Mouse (Mus musculus) MEL (cell line): ENCODE results near the gene Racgap1. TPM values are rescaled to one million over a fixed set of nuclear protein-coding genes. Genes with fewer than 3 reads are reported as not detected.

Source experiments
- DNase-seq: peaks from one replicate; pipeline ENCODE4 v3.0.0; 2011; ENCODE audit warnings: low read depth, low spot score
- H3K27ac ChIP-seq: 2 replicates; pipeline ENCODE4 v1.5.1; 2012; ENCODE audit warnings: low read depth, mild to moderate bottlenecking, control low read depth, low read length, moderate library complexity; ENCODE audit not compliant: control insufficient read depth
- H3K27me3 ChIP-seq, 2 experiments: fragments of 150-350 bp in 1 of 2; sonication (generic) in 1 of 2; 2 replicates each; pipeline ENCODE4 v1.6.1; 2012; ENCODE audit warnings: low read length in 2 of 2, mild to moderate bottlenecking in 2 of 2, improper control_type of control experiment in 1 of 2, moderate library complexity in 1 of 2; ENCODE audit not compliant: insufficient read depth in 2 of 2, control insufficient read depth in 1 of 2
- H3K36me3 ChIP-seq, 2 experiments: 2 replicates each; pipeline ENCODE4 v1.6.1; 2012 to 2014; ENCODE audit warnings: low read length in 2 of 2, improper control_type of control experiment in 1 of 2, inconsistent platforms in 1 of 2, mild to moderate bottlenecking in 1 of 2; ENCODE audit not compliant: insufficient read depth in 2 of 2, control insufficient read depth in 1 of 2
- H3K4me1 ChIP-seq, 2 experiments: fragments of 150-350 bp in 1 of 2; sonication (generic) in 1 of 2; 2 replicates each; pipeline ENCODE4 v1.6.1; 2012; ENCODE audit warnings: low read length in 2 of 2, improper control_type of control experiment in 1 of 2, mild to moderate bottlenecking in 1 of 2; ENCODE audit not compliant: insufficient read depth in 2 of 2, control insufficient read depth in 1 of 2
- H3K4me3 ChIP-seq, 2 experiments: fragments of 150-350 bp in 1 of 2; sonication (generic) in 1 of 2; 2 replicates each; pipeline ENCODE4 v1.5.1; 2012; ENCODE audit warnings: low read depth in 2 of 2, low read length in 2 of 2, mild to moderate bottlenecking in 2 of 2, moderate library complexity in 2 of 2, control low read depth in 1 of 2, improper control_type of control experiment in 1 of 2; ENCODE audit not compliant: control insufficient read depth in 1 of 2, insufficient read depth in 1 of 2
- H3K79me2 ChIP-seq: 2 replicates; pipeline ENCODE4 v1.6.1; 2012; ENCODE audit warnings: mild to moderate bottlenecking, low read length, moderate library complexity; ENCODE audit not compliant: control insufficient read depth, poor library complexity, insufficient read depth
- H3K9ac ChIP-seq: 2 replicates; pipeline ENCODE4 v1.6.1; 2012; ENCODE audit warnings: low read depth, mild to moderate bottlenecking, control low read depth, low read length, moderate library complexity; ENCODE audit not compliant: control insufficient read depth, poor library complexity, severe bottlenecking
- H3K9me3 ChIP-seq: fragments of 150-350 bp; sonication (generic); replicated peaks from 2 replicates; pipeline ENCODE4 v1.6.1; 2012; ENCODE audit warnings: mild to moderate bottlenecking, low read length, improper control_type of control experiment, moderate library complexity; ENCODE audit not compliant: insufficient read depth
- BHLHE40 ChIP-seq: IDR thresholded peaks from 2 replicates; pipeline ENCODE4 v1.6.1; 2012; ENCODE audit warnings: low read depth, mild to moderate bottlenecking, inconsistent platforms, low read length, improper control_type of control experiment, borderline replicate concordance
- CHD1 ChIP-seq: IDR thresholded peaks from 2 replicates; pipeline ENCODE4 v1.6.1; 2012; ENCODE audit warnings: low read depth, mild to moderate bottlenecking, inconsistent platforms, low read length, improper control_type of control experiment
- CHD2 ChIP-seq: IDR thresholded peaks from 2 replicates; pipeline ENCODE4 v1.6.1; 2011; ENCODE audit warnings: low read length, improper control_type of control experiment
- CTCF ChIP-seq, 3 experiments: IDR thresholded peaks in 2 of 3; conservative IDR thresholded peaks in 1 of 3; 2 replicates each; pipeline ENCODE4 v1.5.1; 2011 to 2012; ENCODE audit warnings: low read length in 3 of 3, low read depth in 2 of 3, mild to moderate bottlenecking in 2 of 3, improper control_type of control experiment in 1 of 3, inconsistent platforms in 1 of 3, mixed read lengths in 1 of 3, moderate library complexity in 1 of 3; ENCODE audit not compliant: control insufficient read depth in 1 of 3, insufficient read depth in 1 of 3, poor library complexity in 1 of 3, severe bottlenecking in 1 of 3
- E2F4 ChIP-seq: IDR thresholded peaks from 2 replicates; pipeline ENCODE4 v1.6.1; 2011; ENCODE audit warnings: low read depth, low read length, improper control_type of control experiment, borderline replicate concordance
- ELF1 ChIP-seq: IDR thresholded peaks from 2 replicates; pipeline ENCODE4 v1.6.1; 2014; ENCODE audit warnings: low read depth, mild to moderate bottlenecking, inconsistent platforms, low read length, improper control_type of control experiment, moderate library complexity
- EP300 ChIP-seq, 2 experiments: IDR thresholded peaks; 2 replicates each; pipeline ENCODE4 v1.6.1; 2011; ENCODE audit warnings: improper control_type of control experiment in 2 of 2, low read length in 2 of 2, low read depth in 1 of 2, mild to moderate bottlenecking in 1 of 2
- ETS1 ChIP-seq: IDR thresholded peaks from 2 replicates; pipeline ENCODE4 v1.6.1; 2012; ENCODE audit warnings: low read depth, mild to moderate bottlenecking, inconsistent platforms, low read length, improper control_type of control experiment, moderate library complexity
- GABPA ChIP-seq: IDR thresholded peaks from 2 replicates; pipeline ENCODE4 v1.6.1; 2012; ENCODE audit warnings: low read depth, mild to moderate bottlenecking, inconsistent platforms, low read length, improper control_type of control experiment, moderate library complexity
- GATA1 ChIP-seq: IDR thresholded peaks from 2 replicates; pipeline ENCODE4 v1.6.1; 2011; ENCODE audit warnings: low read depth, low read length, improper control_type of control experiment
- HCFC1 ChIP-seq: IDR thresholded peaks from 2 replicates; pipeline ENCODE4 v1.6.1; 2012; ENCODE audit warnings: low read depth, mild to moderate bottlenecking, inconsistent platforms, low read length, improper control_type of control experiment, moderate library complexity
- KAT2A ChIP-seq: conservative IDR thresholded peaks from 2 replicates; pipeline ENCODE4 v1.6.1; 2012; ENCODE audit warnings: low read depth, low read length, improper control_type of control experiment, inconsistent platforms
- MAFK ChIP-seq: IDR thresholded peaks from 2 replicates; pipeline ENCODE4 v1.6.1; 2011; ENCODE audit warnings: low read depth, mild to moderate bottlenecking, low read length, improper control_type of control experiment, borderline replicate concordance
- MAX ChIP-seq: IDR thresholded peaks from 2 replicates; pipeline ENCODE4 v1.6.1; 2011; ENCODE audit warnings: low read length, improper control_type of control experiment
- MAZ ChIP-seq: IDR thresholded peaks from 2 replicates; pipeline ENCODE4 v1.6.1; 2012; ENCODE audit warnings: low read depth, mild to moderate bottlenecking, inconsistent platforms, low read length, improper control_type of control experiment
- MEF2A ChIP-seq: IDR thresholded peaks from 2 replicates; pipeline ENCODE4 v1.6.1; 2014; ENCODE audit warnings: low read depth, mild to moderate bottlenecking, inconsistent platforms, low read length, improper control_type of control experiment; ENCODE audit not compliant: poor library complexity, insufficient replicate concordance, severe bottlenecking; ENCODE audit errors: extremely low read depth
- MXI1 ChIP-seq: IDR thresholded peaks from 2 replicates; pipeline ENCODE4 v1.6.1; 2011; ENCODE audit warnings: mild to moderate bottlenecking, low read depth, low read length, improper control_type of control experiment
- MYB ChIP-seq: IDR thresholded peaks from 2 replicates; pipeline ENCODE4 v1.6.1; 2011; ENCODE audit warnings: mild to moderate bottlenecking, low read depth, low read length, improper control_type of control experiment
- MYC ChIP-seq: IDR thresholded peaks from 2 replicates; pipeline ENCODE4 v1.6.1; 2011; ENCODE audit warnings: low read depth, mild to moderate bottlenecking, low read length, improper control_type of control experiment, moderate library complexity
- NELFE ChIP-seq: IDR thresholded peaks from 2 replicates; pipeline ENCODE4 v1.6.1; 2011; ENCODE audit warnings: low read depth, low read length, improper control_type of control experiment
- NRF1 ChIP-seq: IDR thresholded peaks from 2 replicates; pipeline ENCODE4 v1.6.1; 2014; ENCODE audit warnings: low read depth, mild to moderate bottlenecking, inconsistent platforms, low read length, improper control_type of control experiment, moderate library complexity; ENCODE audit not compliant: poor library complexity, insufficient read depth, severe bottlenecking
- POLR2A ChIP-seq, 2 experiments: IDR thresholded peaks; 2 replicates each; pipeline ENCODE4 v1.6.1; 2011 to 2012; ENCODE audit warnings: low read length in 2 of 2, mild to moderate bottlenecking in 2 of 2, control low read depth in 1 of 2, improper control_type of control experiment in 1 of 2, low read depth in 1 of 2, moderate library complexity in 1 of 2; ENCODE audit not compliant: control insufficient read depth in 1 of 2, insufficient read depth in 1 of 2, poor library complexity in 1 of 2
- POLR2AphosphoS2 ChIP-seq: IDR thresholded peaks from 2 replicates; pipeline ENCODE4 v1.6.1; 2011; ENCODE audit warnings: low read length, improper control_type of control experiment
- POLR2AphosphoS5 ChIP-seq: IDR thresholded peaks from 2 replicates; pipeline ENCODE4 v1.6.1; 2012; ENCODE audit warnings: low read depth, borderline replicate concordance, mild to moderate bottlenecking, inconsistent platforms, low read length, moderate library complexity, mixed read lengths
- RAD21 ChIP-seq: IDR thresholded peaks from 2 replicates; pipeline ENCODE4 v1.6.1; 2011; ENCODE audit warnings: mild to moderate bottlenecking, low read depth, low read length, improper control_type of control experiment
- RCOR1 ChIP-seq: IDR thresholded peaks from 2 replicates; pipeline ENCODE4 v1.6.1; 2012; ENCODE audit warnings: low read depth, mild to moderate bottlenecking, inconsistent platforms, low read length, improper control_type of control experiment
- SIN3A ChIP-seq: IDR thresholded peaks from 2 replicates; pipeline ENCODE4 v1.6.1; 2012; ENCODE audit warnings: low read length, improper control_type of control experiment, inconsistent platforms
- SMC3 ChIP-seq: IDR thresholded peaks from 2 replicates; pipeline ENCODE4 v1.6.1; 2011; ENCODE audit warnings: low read depth, low read length, improper control_type of control experiment
- TAL1 ChIP-seq: IDR thresholded peaks from 2 replicates; pipeline ENCODE4 v1.6.1; 2012; ENCODE audit warnings: mild to moderate bottlenecking, inconsistent platforms, low read length, moderate library complexity, mixed read lengths
- TBP ChIP-seq: IDR thresholded peaks from 2 replicates; pipeline ENCODE4 v1.8.0; 2011; ENCODE audit warnings: low read depth, low read length, improper control_type of control experiment
- TCF12 ChIP-seq: IDR thresholded peaks from 2 replicates; pipeline ENCODE4 v1.6.1; 2014; ENCODE audit warnings: low read depth, mild to moderate bottlenecking, inconsistent platforms, low read length, improper control_type of control experiment, moderate library complexity
- USF1 ChIP-seq: IDR thresholded peaks from 2 replicates; pipeline ENCODE4 v1.6.1; 2014; ENCODE audit warnings: low read depth, mild to moderate bottlenecking, inconsistent platforms, low read length, improper control_type of control experiment, moderate library complexity
- USF2 ChIP-seq, 2 experiments: IDR thresholded peaks; 2 replicates each; pipeline ENCODE4 v1.6.1; 2011 to 2012; ENCODE audit warnings: improper control_type of control experiment in 2 of 2, low read length in 2 of 2, borderline replicate concordance in 1 of 2, inconsistent platforms in 1 of 2, low read depth in 1 of 2, mild to moderate bottlenecking in 1 of 2; ENCODE audit not compliant: insufficient read depth in 1 of 2
- ZMIZ1 ChIP-seq: IDR thresholded peaks from 2 replicates; pipeline ENCODE4 v1.6.1; 2012; ENCODE audit warnings: low read depth, mild to moderate bottlenecking, inconsistent platforms, low read length, improper control_type of control experiment, moderate library complexity
- ZNF384 ChIP-seq: IDR thresholded peaks from 2 replicates; pipeline ENCODE4 v1.6.1; 2012; ENCODE audit warnings: low read depth, mild to moderate bottlenecking, inconsistent platforms, low read length, improper control_type of control experiment
- polyA plus RNA-seq, 2 experiments: library from polyadenylated mRNA; stranded (reverse) in 1 of 2; unstranded in 1 of 2; fragments of >175 nt in 1 of 2; fragments of >200 nt in 1 of 2; gene quantifications; 2 replicates each; pipeline versions ENCODE4 v1.2.1 to v1.2.4; 2012; ENCODE audit warnings: low replicate concordance in 2 of 2, low read depth in 1 of 2; ENCODE audit not compliant: insufficient read length in 2 of 2, insufficient read depth in 1 of 2, missing spikeins in 1 of 2
- total RNA-seq: library from RNA; depleted of rRNA; stranded (reverse); fragments of 300-350 nt; gene quantifications from 2 replicates; pipeline ENCODE4 v1.2.3, GENCODE M21; 2012

The Racgap1 gene
- total and polyA plus RNA-seq, 3 experiments: 126 to 367 (median 149) TPM

GRCm38 (mm10) chr15:99678063-99678800 is 26.8 kb upstream of the Racgap1 start:
- peaks cover 6 to 8% of the 10 kb centered on the region in 2 experiments; a peak in 3 of 4 replicates for H3K27me3 ChIP-seq
- no peak for TF ChIP-seq USF2 (IDR thresholded peaks at IDR 0.05; ENCODE audit: borderline replicate concordance in 1 of 2, insufficient read depth in 1 of 2, low read depth in 1 of 2, low read length in 2 of 2)
- TF ChIP-seq POLR2AphosphoS2: no peak
- no peak for TF ChIP-seq SIN3A
- no peak for TF ChIP-seq MAFK
- TF ChIP-seq TBP: no peak
- no peak for TF ChIP-seq GABPA
- TF ChIP-seq CHD2: no peak
- TF ChIP-seq TAL1: no peak
- no peak for TF ChIP-seq ELF1
- TF ChIP-seq TCF12: no peak
- no peak for TF ChIP-seq NELFE
- no peak for TF ChIP-seq MAX
- TF ChIP-seq KAT2A: no peak
- TF ChIP-seq EP300 (IDR thresholded peaks at IDR 0.05; ENCODE audit: low read depth in 1 of 2, low read length in 2 of 2): no peak
- no peak for TF ChIP-seq GATA1
- no peak for TF ChIP-seq RCOR1
- peak; percentile 76 to 78 (median 76) for TF ChIP-seq CTCF (IDR thresholded peaks at IDR 0.05 in 2 of 3, conservative IDR thresholded peaks at IDR 0.05 in 1 of 3; ENCODE audit: control insufficient read depth in 1 of 3, insufficient read depth in 1 of 3, low read depth in 2 of 3, low read length in 3 of 3, poor library complexity in 1 of 3, severe bottlenecking in 1 of 3)
- no peak for TF ChIP-seq MAZ
- TF ChIP-seq SMC3: peak; percentile 59
- TF ChIP-seq ZMIZ1: no peak
- no peak for TF ChIP-seq HCFC1
- no peak for TF ChIP-seq CHD1
- no peak for TF ChIP-seq NRF1
- TF ChIP-seq USF1: no peak
- TF ChIP-seq ETS1: no peak
- TF ChIP-seq ZNF384: no peak
- no peak for TF ChIP-seq POLR2A (IDR thresholded peaks at IDR 0.05; ENCODE audit: control insufficient read depth in 1 of 2, insufficient read depth in 1 of 2, low read depth in 1 of 2, low read length in 2 of 2, poor library complexity in 1 of 2)
- TF ChIP-seq RAD21: peak; percentile 26
- TF ChIP-seq BHLHE40: no peak
- no peak for TF ChIP-seq MEF2A
- peak; percentile 73; the same call in 1 of the 2 replicates for TF ChIP-seq MYC
- TF ChIP-seq MXI1: peak; percentile 32; the same call in 1 of the 2 replicates
- no peak for TF ChIP-seq POLR2AphosphoS5
- TF ChIP-seq E2F4: no peak
- TF ChIP-seq MYB: no peak

More at GRCm38 (mm10) chr15:99678063-99678800, 26.8 kb upstream of the Racgap1 start:
- Histone ChIP-seq H3K79me2 (no peaks in the 10 kb centered on the region), H3K36me3 (no peaks in the 10 kb centered on the region), H3K4me1 (peaks cover 0 to 6% of the 10 kb centered on the region in 2 experiments; a peak in 1 of 4 replicates), H3K4me3 (no peak overlapping the region), H3K9ac (no peak overlapping the region), H3K9me3 (no peaks in the 10 kb centered on the region), H3K27ac (no peak overlapping the region)
- peak; percentile 83 for DNase-seq
